Mouse (Mus musculus) liver, adult 2 months (tissue): ENCODE data around the gene Mea1. TPM values are rescaled to one million over a fixed set of nuclear protein-coding genes. Genes with fewer than 3 reads are reported as not detected.

Experiments
- DNase-seq: peaks from one replicate; pipeline ENCODE4 v3.0.0-alpha.2; 2011; ENCODE audit warnings: low read depth, low spot score; ENCODE audit errors: extremely low read depth
- H3K27ac ChIP-seq: fragments of 200-500 bp; replicated peaks from 2 replicates; pipeline ENCODE4 v1.5.1; 2012; ENCODE audit warnings: low read depth, mild to moderate bottlenecking, control low read depth, inconsistent platforms, low read length; ENCODE audit not compliant: insufficient read depth
- H3K27me3 ChIP-seq: fragments of 200-500 bp; 2 replicates; pipeline ENCODE4 v1.6.1; 2012; ENCODE audit warnings: mild to moderate bottlenecking, moderate library complexity, low read length, inconsistent platforms; ENCODE audit not compliant: control insufficient read depth, insufficient read depth
- H3K36me3 ChIP-seq: fragments of 200-500 bp; 2 replicates; pipeline ENCODE4 v1.6.1; 2012; ENCODE audit warnings: low read length, inconsistent platforms; ENCODE audit not compliant: control insufficient read depth, insufficient read depth
- H3K4me1 ChIP-seq: fragments of 200-500 bp; 2 replicates; pipeline ENCODE4 v1.6.1; 2011; ENCODE audit warnings: low read length; ENCODE audit not compliant: control insufficient read depth, insufficient read depth
- H3K4me3 ChIP-seq: fragments of 200-500 bp; 2 replicates; pipeline ENCODE4 v1.5.1; 2011; ENCODE audit warnings: low read depth, mild to moderate bottlenecking, control low read depth, low read length, moderate library complexity; ENCODE audit not compliant: insufficient read depth
- H3K79me2 ChIP-seq: fragments of 200-500 bp; 2 replicates; pipeline ENCODE4 v1.6.1; 2012; ENCODE audit warnings: inconsistent platforms, mild to moderate bottlenecking, low read length, moderate library complexity; ENCODE audit not compliant: control insufficient read depth, insufficient read depth
- H3K9ac ChIP-seq: fragments of 200-500 bp; 2 replicates; pipeline ENCODE4 v1.6.1; 2012; ENCODE audit warnings: low read depth, mild to moderate bottlenecking, control low read depth, inconsistent platforms, low read length
- CTCF ChIP-seq: fragments of 200-500 bp; IDR thresholded peaks from 2 replicates; pipeline ENCODE4 v1.5.1; 2011; ENCODE audit warnings: low read depth, low read length, control low read depth
- POLR2A ChIP-seq: fragments of 200-500 bp; IDR thresholded peaks from 2 replicates; pipeline ENCODE4 v1.6.1; 2011; ENCODE audit warnings: low read length, control low read depth; ENCODE audit not compliant: insufficient read depth; ENCODE audit errors: extremely low read depth
- WGBS: fragments of 180-500 bp; shearing (Covaris S2); methylation state at CpG from one replicate; pipeline ENCODE4 v1.1.7; 2018; 5-methylcytosine and 5-hydroxymethylcytosine counted together
- polyA plus RNA-seq: library from polyadenylated mRNA; depleted of rRNA; stranded (reverse); fragments of >200 nt; gene quantifications from 2 replicates; pipeline ENCODE4 v1.2.3, GENCODE M21; 2012
- total RNA-seq: library from RNA; depleted of rRNA; stranded (reverse); fragments of >200 nt; gene quantifications from 2 replicates; pipeline ENCODE4 v1.2.3, GENCODE M21; 2014

Mea1 gene
- total and polyA plus RNA-seq, 2 experiments = 55.2 to 60.4 TPM

GRCm38 (mm10) chr17:46681466-46682118 is 3.0 kb downstream of the Mea1 start:
- 33% methylated on average over 12 of the region's 12 CpGs for WGBS
- peaks cover 11% of the 10 kb centered on the region for H3K4me1 ChIP-seq
- H3K79me2 ChIP-seq = peaks cover 7% of the 10 kb centered on the region; the same call in 1 of the 2 replicates
- H3K27ac ChIP-seq = no peak overlapping the region
- H3K4me3 ChIP-seq = peak overlapping the region; percentile 70
- no peak for DNase-seq
- no peaks in the 10 kb centered on the region for H3K27me3 ChIP-seq
- TF ChIP-seq CTCF (no peak), POLR2A (no peak)
- H3K9ac ChIP-seq = peak overlapping the region; percentile 73
- peaks cover 3% of the 10 kb centered on the region for H3K36me3 ChIP-seq

- WGBS = 96% methylated on average over 16 of the region's 16 CpGs
- Histone ChIP-seq H3K4me3 (no peak overlapping the region), H3K27ac (no peak overlapping the region), H3K27me3 (no peaks in the 10 kb centered on the region), H3K36me3 (no peaks in the 10 kb centered on the region), H3K4me1 (peaks cover 11% of the 10 kb centered on the region), H3K79me2 (peaks cover 7% of the 10 kb centered on the region; the same call in 1 of the 2 replicates), H3K9ac (no peak overlapping the region)
- TF ChIP-seq CTCF = no peak
- TF ChIP-seq POLR2A = no peak
- no peak for DNase-seq
Measured at GRCm38 (mm10) chr17:46682654-46683389, 4.2 kb downstream of the Mea1 start.

GRCm38 (mm10) chr17:46685913-46686312 is 7.3 kb downstream of the Mea1 start:
- Histone ChIP-seq H3K79me2 (no peaks in the 10 kb centered on the region), H3K27ac (no peak overlapping the region), H3K4me3 (no peak overlapping the region), H3K9ac (no peak overlapping the region), H3K27me3 (no peaks in the 10 kb centered on the region), H3K4me1 (peaks cover 5% of the 10 kb centered on the region), H3K36me3 (no peaks in the 10 kb centered on the region)
- TF ChIP-seq CTCF (no peak), POLR2A (no peak)
- WGBS = 90% methylated on average over 6 of the region's 6 CpGs
- DNase-seq = no peak

GRCm38 (mm10) chr17:46690665-46691064 is 12.1 kb downstream of the Mea1 start:
- TF ChIP-seq CTCF = no peak
- TF ChIP-seq POLR2A = no peak
- H3K9ac ChIP-seq = no peak overlapping the region
- H3K4me3 ChIP-seq = no peak overlapping the region
- H3K36me3 ChIP-seq = no peaks in the 10 kb centered on the region
- H3K4me1 ChIP-seq = no peaks in the 10 kb centered on the region
- no peaks in the 10 kb centered on the region for H3K27me3 ChIP-seq
- H3K79me2 ChIP-seq = peaks cover 3% of the 10 kb centered on the region; the same call in 1 of the 2 replicates
- H3K27ac ChIP-seq = no peak overlapping the region
- no peak for DNase-seq
- 95% methylated on average over 12 of the region's 12 CpGs for WGBS

GRCm38 (mm10) chr17:46691390-46691789 is 12.8 kb downstream of the Mea1 start:
- WGBS = 96% methylated on average over 2 of the region's 2 CpGs
- H3K4me3 ChIP-seq = no peak overlapping the region
- H3K9ac ChIP-seq = no peak overlapping the region
- no peaks in the 10 kb centered on the region for H3K27me3 ChIP-seq
- H3K36me3 ChIP-seq = no peaks in the 10 kb centered on the region
- H3K79me2 ChIP-seq = peaks cover 3% of the 10 kb centered on the region; the same call in 1 of the 2 replicates
- no peak overlapping the region for H3K27ac ChIP-seq
- TF ChIP-seq CTCF (no peak), POLR2A (no peak)
- H3K4me1 ChIP-seq = no peaks in the 10 kb centered on the region
- DNase-seq = no peak

- H3K4me1 ChIP-seq = no peaks in the 10 kb centered on the region
- H3K4me3 ChIP-seq = no peak overlapping the region
- TF ChIP-seq POLR2A (no peak), CTCF (no peak)
- peaks cover 8% of the 10 kb centered on the region; the same call in 1 of the 2 replicates for H3K79me2 ChIP-seq
- WGBS = 84% methylated on average over 1 of the region's 1 CpGs
- no peak overlapping the region for H3K9ac ChIP-seq
- no peaks in the 10 kb centered on the region for H3K36me3 ChIP-seq
- H3K27me3 ChIP-seq = no peaks in the 10 kb centered on the region
- H3K27ac ChIP-seq = no peak overlapping the region
- DNase-seq = no peak
Measured at GRCm38 (mm10) chr17:46694517-46695063, 16.0 kb downstream of the Mea1 start.
